Mouse (Mus musculus) forebrain, embryonic 10.5 days (tissue): ENCODE data around the gene Prpf3. TPM values are rescaled to one million over a fixed set of nuclear protein-coding genes. Genes with fewer than 3 reads are reported as not detected.
"Not testable (repeated sequence)": the region's sequence is repeated elsewhere in the genome, so short reads cannot be mapped to it uniquely, and the experiment has no call there.

Source experiments
- DNase-seq: peaks from one replicate; pipeline ENCODE4 v3.0.0-alpha.2; 2017; ENCODE audit warnings: low spot score; ENCODE audit errors: extremely low spot score
- H3K27ac ChIP-seq: fragments of 300-500 bp; sonication (generic); 2 replicates; pipeline ENCODE4 v1.5.1; 2016; ENCODE audit warnings: mild to moderate bottlenecking
- H3K27me3 ChIP-seq: fragments of 300-500 bp; sonication (generic); 2 replicates; pipeline ENCODE4 v1.6.1; 2016; ENCODE audit warnings: mild to moderate bottlenecking; ENCODE audit not compliant: poor library complexity, severe bottlenecking
- H3K36me3 ChIP-seq: fragments of 300-500 bp; sonication (generic); replicated peaks from 2 replicates; pipeline ENCODE4 v1.6.1; 2016; ENCODE audit warnings: mild to moderate bottlenecking, moderate library complexity
- H3K4me1 ChIP-seq: fragments of 300-500 bp; sonication (generic); 2 replicates; pipeline ENCODE4 v1.6.1; 2016
- H3K4me3 ChIP-seq: fragments of 300-500 bp; sonication (generic); 2 replicates; pipeline ENCODE4 v1.5.1; 2016; ENCODE audit warnings: mild to moderate bottlenecking, moderate library complexity
- H3K9me3 ChIP-seq: fragments of 300-500 bp; sonication (generic); 2 replicates; pipeline ENCODE4 v1.6.1; 2016; ENCODE audit warnings: mild to moderate bottlenecking, moderate library complexity
- WGBS: fragments of 180-500 bp; shearing (Covaris S2); methylation state at CpG from one replicate; pipeline ENCODE4 v1.1.7; 2016; 5-methylcytosine and 5-hydroxymethylcytosine counted together
- polyA plus RNA-seq: library from polyadenylated mRNA; unstranded; fragments of >200 nt; fragmentation: Nextera tagmentation; extraction: Ambion mirVana; gene quantifications from 2 replicates; pipeline ENCODE4 v1.2.1, GENCODE M21; 2016

Gene Prpf3
- polyA plus RNA-seq: 71.3 and 78.1 TPM in 2 replicates

- H3K27ac ChIP-seq: peak within 1 kb of the TSS; percentile 93
- no peaks in the 10 kb centered on the region for H3K27me3 ChIP-seq
- under 1% methylated on average over 56 of the region's 56 CpGs for WGBS
- peak within 1 kb of the TSS; percentile 82 for H3K4me3 ChIP-seq
- peaks cover 31% of the 10 kb centered on the region for H3K36me3 ChIP-seq
- peaks cover 15% of the 10 kb centered on the region for H3K4me1 ChIP-seq
- H3K9me3 ChIP-seq: no peaks in the 10 kb centered on the region
- peak; percentile 93 for DNase-seq
Measured at GRCm38 (mm10) chr3:95855502-95856089, at the start of gene Prpf3. Gene Prpf3 (minus strand): TSS chr3:95855885.

GRCm38 (mm10) chr3:95904568-95904967 is 48.9 kb upstream of the Prpf3 start, which contains the start of gene Car14:
Gene Car14 (minus strand): TSS chr3:95904691.
- H3K36me3 ChIP-seq: peaks cover 25% of the 10 kb centered on the region
- DNase-seq: peak; percentile 67
- peaks cover 11% of the 10 kb centered on the region for H3K27me3 ChIP-seq
- peaks cover 67% of the 10 kb centered on the region for H3K4me1 ChIP-seq
- peak within 1 kb of the TSS; percentile 93 for H3K27ac ChIP-seq
- H3K9me3 ChIP-seq: no peaks in the 10 kb centered on the region
- H3K4me3 ChIP-seq: peak within 1 kb of the TSS; percentile 60
- under 1% methylated on average over 15 of the region's 15 CpGs for WGBS

GRCm38 (mm10) chr3:95903753-95904502 is 48.2 kb upstream of the Prpf3 start:
- WGBS: under 1% methylated on average over 15 of the region's 15 CpGs
- Histone ChIP-seq H3K36me3 (peaks cover 32% of the 10 kb centered on the region), H3K27ac (peak overlapping the region; percentile 93), H3K4me1 (peaks cover 67% of the 10 kb centered on the region), H3K4me3 (peak overlapping the region; percentile 60), H3K27me3 (peaks cover 11% of the 10 kb centered on the region), H3K9me3 (no peaks in the 10 kb centered on the region)
- peak; percentile 52 for DNase-seq

DNA sequence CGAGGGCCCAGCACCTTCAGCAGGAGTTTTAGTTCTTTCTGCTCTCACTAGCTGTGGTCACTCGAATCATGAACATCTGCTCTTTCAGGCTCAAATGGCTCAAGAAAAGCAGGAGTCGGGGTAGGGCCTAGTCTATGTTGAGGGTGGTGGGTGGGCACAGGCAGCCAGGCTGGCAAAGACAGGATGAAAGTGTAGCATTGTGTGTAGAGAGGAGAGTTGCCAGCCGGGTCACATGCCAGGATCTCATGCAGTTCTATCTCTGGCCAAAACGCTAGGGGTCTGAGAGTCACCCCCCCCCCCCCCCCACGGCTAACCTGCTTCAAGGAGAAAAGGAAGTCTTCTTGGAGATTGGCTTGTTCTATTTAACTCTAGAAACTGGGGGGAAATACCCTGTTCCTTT is 47.0 kb upstream of the Prpf3 start:
- DNase-seq: no peak
- WGBS: 35% methylated on average over 6 of the region's 6 CpGs
- Histone ChIP-seq H3K4me1 (peaks cover 67% of the 10 kb centered on the region), H3K9me3 (no peaks in the 10 kb centered on the region), H3K4me3 (peak overlapping the region; percentile 60), H3K27me3 (peaks cover 7% of the 10 kb centered on the region), H3K36me3 (peaks cover 45% of the 10 kb centered on the region), H3K27ac (peak overlapping the region; percentile 93)

- no peak for DNase-seq
- H3K27me3 ChIP-seq: peaks cover 3% of the 10 kb centered on the region
- no peaks in the 10 kb centered on the region for H3K9me3 ChIP-seq
- H3K36me3 ChIP-seq: peaks cover 48% of the 10 kb centered on the region
- H3K27ac ChIP-seq: peak overlapping the region; percentile 93
- H3K4me3 ChIP-seq: peak overlapping the region; percentile 60
- H3K4me1 ChIP-seq: peaks cover 66% of the 10 kb centered on the region
Measured at GRCm38 (mm10) chr3:95902373-95902625, 46.6 kb upstream of the Prpf3 start.

- DNase-seq: no peak
- Histone ChIP-seq H3K4me3 (peak overlapping the region; percentile 60), H3K27ac (peak overlapping the region; percentile 93), H3K4me1 (peaks cover 61% of the 10 kb centered on the region), H3K27me3 (no peaks in the 10 kb centered on the region), H3K9me3 (no peaks in the 10 kb centered on the region), H3K36me3 (peaks cover 48% of the 10 kb centered on the region)
- WGBS: 69% methylated on average over 9 of the region's 9 CpGs
Measured at GRCm38 (mm10) chr3:95901616-95902372, 46.1 kb upstream of the Prpf3 start.

DNA sequence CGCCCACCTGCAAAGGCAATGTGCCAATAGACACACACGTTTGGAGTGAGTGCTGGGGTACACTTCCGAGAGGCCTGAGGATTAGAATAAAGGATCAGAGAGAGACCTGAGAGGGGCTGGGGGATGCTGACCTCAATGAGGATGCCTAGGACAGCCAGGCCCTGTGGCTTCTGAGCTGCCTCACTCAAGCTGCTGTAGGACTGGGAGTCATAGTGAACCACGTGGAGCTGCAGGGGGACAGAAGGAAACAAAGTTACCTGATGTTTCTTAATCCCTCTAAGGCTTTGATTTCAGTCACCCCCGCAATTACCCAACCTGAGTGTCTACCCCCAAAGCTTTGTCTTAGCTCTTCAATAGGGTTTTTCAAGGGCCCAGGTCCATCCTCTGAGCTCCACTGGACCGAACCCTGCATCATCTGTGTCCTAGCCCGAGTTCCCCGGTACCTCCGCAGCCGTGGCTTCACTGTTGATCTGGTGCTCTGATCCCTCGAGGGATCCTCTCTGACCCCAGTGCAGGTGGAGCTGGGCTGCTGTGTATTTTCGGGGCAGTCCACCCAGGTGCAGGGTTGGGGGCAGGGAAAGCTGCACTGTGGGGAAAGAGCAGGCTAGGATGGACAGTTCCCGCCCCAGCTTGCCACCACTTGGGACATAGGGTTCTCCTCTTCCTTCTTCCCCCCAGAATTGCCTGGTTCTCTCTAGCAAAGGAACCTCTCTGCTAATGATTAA is 44.3 kb upstream of the Prpf3 start:
- H3K27ac ChIP-seq: 0 out of 2 replicates have a peak overlapping the region, but pooled peaks have one; percentile 20
- no peaks in the 10 kb centered on the region for H3K27me3 ChIP-seq
- DNase-seq: no peak
- peaks cover 52% of the 10 kb centered on the region for H3K4me1 ChIP-seq
- WGBS: 81% methylated on average over 13 of the region's 13 CpGs
- peaks cover 55% of the 10 kb centered on the region for H3K36me3 ChIP-seq
- H3K4me3 ChIP-seq: no peak overlapping the region; the same call in 1 of the 2 replicates
- no peaks in the 10 kb centered on the region for H3K9me3 ChIP-seq

- Histone ChIP-seq H3K27me3 (peaks cover 16% of the 10 kb centered on the region), H3K4me3 (peak overlapping the region; percentile 15; the same call in 1 of the 2 replicates), H3K4me1 (peaks cover 47% of the 10 kb centered on the region), H3K36me3 (peaks cover 38% of the 10 kb centered on the region)
- not testable (repeated sequence) for H3K9me3 ChIP-seq, DNase-seq, H3K27ac ChIP-seq
- 93% methylated on average over 7 of the region's 7 CpGs for WGBS
Measured at GRCm38 (mm10) chr3:95895501-95895900, 39.8 kb upstream of the Prpf3 start.

DNA sequence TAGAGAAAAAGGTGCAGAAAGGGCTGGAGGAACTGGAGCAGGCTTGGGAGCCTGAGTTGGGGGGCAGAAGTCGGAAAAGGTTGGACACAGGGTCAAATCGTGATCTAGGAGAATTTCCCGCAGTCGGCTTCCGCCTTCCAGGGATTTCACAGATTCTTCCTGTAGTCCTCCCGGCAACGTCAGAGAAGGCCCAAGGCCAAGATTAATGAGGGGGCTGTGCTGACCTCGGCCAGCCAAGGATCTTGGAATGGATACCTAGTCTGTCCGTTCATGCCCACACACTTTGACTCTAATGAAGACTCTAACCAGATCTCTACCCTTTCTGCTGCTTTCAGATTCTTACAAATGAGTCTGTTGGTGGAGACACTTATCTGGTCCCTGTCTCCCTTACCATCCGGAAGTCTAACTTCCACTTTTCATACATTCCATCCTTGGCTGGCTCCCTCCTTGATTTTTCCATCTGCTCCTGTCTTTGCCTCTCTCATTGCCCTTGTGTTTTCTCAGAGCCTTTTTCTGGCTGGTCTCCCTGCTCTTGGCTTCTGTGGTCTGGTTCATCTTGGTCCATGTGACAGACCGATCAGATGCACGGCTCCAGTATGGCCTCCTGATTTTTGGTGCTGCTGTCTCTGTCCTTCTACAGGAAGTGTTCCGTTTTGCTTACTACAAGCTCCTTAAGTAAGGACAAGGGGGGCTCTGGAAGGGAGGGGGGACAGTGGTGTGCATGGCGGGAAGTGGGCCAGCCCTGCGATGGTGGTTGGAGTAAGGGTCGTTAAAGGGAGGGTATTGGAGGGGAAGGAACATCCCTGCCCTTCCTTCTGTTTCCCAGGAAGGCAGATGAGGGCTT is 38.9 kb upstream of the Prpf3 start:
- H3K27ac ChIP-seq: peak overlapping the region; percentile 85

DNA sequence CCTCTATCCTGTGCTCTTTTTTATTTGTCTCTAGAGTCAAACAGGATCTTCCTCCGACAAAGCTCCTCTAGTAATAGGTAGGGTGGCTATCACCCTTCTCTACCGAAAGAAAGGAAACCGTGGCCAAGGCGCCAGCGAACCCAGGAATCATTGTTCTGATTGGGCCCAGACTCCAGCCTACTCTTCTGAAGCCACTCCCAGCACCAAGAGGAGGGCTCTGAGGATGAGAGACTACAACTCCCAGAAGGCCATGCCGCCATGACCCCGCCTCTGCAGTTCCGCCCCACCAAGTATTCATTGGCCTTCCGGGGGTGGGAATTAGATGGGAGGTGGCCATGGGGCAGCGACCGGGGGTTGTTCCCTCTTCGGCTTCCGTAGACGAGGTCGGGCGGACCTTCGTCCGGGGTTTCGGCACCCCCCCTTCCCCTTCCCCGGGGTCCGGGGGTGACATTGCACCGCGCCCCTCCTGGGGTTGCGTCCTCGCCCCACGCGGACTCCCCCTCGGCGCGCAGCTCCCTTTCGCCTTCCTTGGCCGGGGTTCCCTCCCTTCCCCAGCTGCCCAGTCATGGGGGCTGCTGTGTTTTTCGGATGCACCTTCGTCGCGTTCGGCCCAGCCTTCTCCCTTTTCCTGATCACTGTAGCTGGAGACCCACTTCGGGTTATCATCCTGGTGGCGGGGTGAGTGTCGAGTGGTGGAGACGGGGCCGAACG is 38.1 kb upstream of the Prpf3 start, which contains the start of gene Aph1a:
Gene Aph1a, plus strand, starts transcription at position 364 of the 711 bp plus-strand sequence.
- peak within 1 kb of the TSS; percentile 82 for H3K4me3 ChIP-seq
- H3K36me3 ChIP-seq: peaks cover 22% of the 10 kb centered on the region
- WGBS: under 1% methylated on average over 30 of the region's 43 CpGs
- H3K27ac ChIP-seq: peak within 1 kb of the TSS; percentile 85
- peaks cover 16% of the 10 kb centered on the region for H3K27me3 ChIP-seq
- DNase-seq: peak; percentile 93
- H3K9me3 ChIP-seq: not testable (repeated sequence)
- peaks cover 44% of the 10 kb centered on the region for H3K4me1 ChIP-seq

More for the DNA sequence above, 38.9 kb upstream of the Prpf3 start:
- H3K4me3 ChIP-seq: peak overlapping the region; percentile 82
- H3K9me3 ChIP-seq: no peaks in the 10 kb centered on the region
- DNase-seq: peak; percentile 43
- peaks cover 44% of the 10 kb centered on the region for H3K4me1 ChIP-seq
- WGBS: 19% methylated on average over 16 of the region's 16 CpGs
- peaks cover 29% of the 10 kb centered on the region for H3K36me3 ChIP-seq
- H3K27me3 ChIP-seq: peaks cover 16% of the 10 kb centered on the region

- peak overlapping the region; percentile 84 for H3K27ac ChIP-seq
- H3K36me3 ChIP-seq: peaks cover 15% of the 10 kb centered on the region
- 33% methylated on average over 7 of the region's 7 CpGs for WGBS
- H3K4me1 ChIP-seq: peaks cover 44% of the 10 kb centered on the region
- no peak for DNase-seq
- H3K27me3 ChIP-seq: peaks cover 16% of the 10 kb centered on the region
- H3K9me3 ChIP-seq: no peaks in the 10 kb centered on the region
- H3K4me3 ChIP-seq: peak overlapping the region; percentile 82
Measured at GRCm38 (mm10) chr3:95893126-95893525, 37.4 kb upstream of the Prpf3 start.
